Mouse (Mus musculus): ENCODE measurements around the gene Hexim2. TPM values are rescaled to one million over a fixed set of nuclear protein-coding genes. Genes with fewer than 3 reads are reported as not detected.

The Hexim2 gene
- total and polyA plus RNA-seq, 2 experiments from 2014 or later = 40.5 to 46.3 TPM

DNA sequence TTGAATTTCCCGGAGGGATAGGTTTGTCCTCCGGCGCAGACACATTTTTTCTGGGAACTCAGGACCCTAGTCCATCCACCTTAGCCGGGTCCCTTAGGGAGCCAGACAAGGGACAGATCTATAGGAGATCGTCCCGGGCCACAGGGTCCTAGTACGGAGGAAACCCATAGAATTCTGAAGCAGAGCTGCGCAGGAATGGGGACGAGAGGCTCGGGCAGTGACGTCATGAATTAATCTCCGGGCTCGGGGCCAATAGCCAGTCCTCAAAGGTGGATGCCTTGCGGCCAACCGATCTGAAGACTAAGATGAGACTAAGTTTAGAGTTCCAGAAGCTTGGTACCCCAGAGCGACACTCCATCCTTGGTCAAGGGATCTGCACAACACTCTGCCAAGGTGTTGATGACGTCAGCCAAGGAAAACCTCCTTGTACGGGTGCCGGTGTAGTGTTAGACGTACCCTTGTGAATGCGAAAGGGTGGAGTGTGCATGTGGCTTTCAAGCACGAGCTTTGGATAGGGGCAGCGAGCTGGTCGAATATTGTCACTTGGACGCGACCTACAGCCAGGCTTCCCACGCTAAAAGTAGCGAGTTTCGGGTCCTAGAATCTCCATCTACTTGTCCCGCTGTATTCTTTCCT, 30.2 kb upstream of the Hexim2 start:
- DNase-seq (ENCODE audit: low spot score) = peak; percentile 66
- Histone ChIP-seq H3K4me3 (ENCODE audit: low read depth, low read length) (peak overlapping the region; percentile 45), H3K9me3 (ENCODE audit: low read length) (no peaks in the 10 kb centered on the region), H3K9ac (replicated peaks; ENCODE audit: low read length, poor library complexity, severe bottlenecking) (peak overlapping the region; percentile 59), H3K27ac (ENCODE audit: low read depth, low read length) (no peak overlapping the region), H3K4me1 (ENCODE audit: insufficient read depth, low read length) (no peaks in the 10 kb centered on the region), H3K4me2 (ENCODE audit: low read depth, low read length, poor library complexity, severe bottlenecking) (peak overlapping the region; percentile 82), H3K36me3 (ENCODE audit: insufficient read depth, low read length) (no peaks in the 10 kb centered on the region), H3K27me3 (ENCODE audit: insufficient read depth, low read length) (peaks cover 19% of the 10 kb centered on the region)
- peak; percentile 50; the same call in 1 of the 2 replicates for ATAC-seq (ENCODE audit: low FRiP score)
- 2% methylated on average over 30 of the region's 30 CpGs for WGBS
- TF ChIP-seq CTCF (IDR thresholded peaks at IDR 0.05) = no peak

DNA sequence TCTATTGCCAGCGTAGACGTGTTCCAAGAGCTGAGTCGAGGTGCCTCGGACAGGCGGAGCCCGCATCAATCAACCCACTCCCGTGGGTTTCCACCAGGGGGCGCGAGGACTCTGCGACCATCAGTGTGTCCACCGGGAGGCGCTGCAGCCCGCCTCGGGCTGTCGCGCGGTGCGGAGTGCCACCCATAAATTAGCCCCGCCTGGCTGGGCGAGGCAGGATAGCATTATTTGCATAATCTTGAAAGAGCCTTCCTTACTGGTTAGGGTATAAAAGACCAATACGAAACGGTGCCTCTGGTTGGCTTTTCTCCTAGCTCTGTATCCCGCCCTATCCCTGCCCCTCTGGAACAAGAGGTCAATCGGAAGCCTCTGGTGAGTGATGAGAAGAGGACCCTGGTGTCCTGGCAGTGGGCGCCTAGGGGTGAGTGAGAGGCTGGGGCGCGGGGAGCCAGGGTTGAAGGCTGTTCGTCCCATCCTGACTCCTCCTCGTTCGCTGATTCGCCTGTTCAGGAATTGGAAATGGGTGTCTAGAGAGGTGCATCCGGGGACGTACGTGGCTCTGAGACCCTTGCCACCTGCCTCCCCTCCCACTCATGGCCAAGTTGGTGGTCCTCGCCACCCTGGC, 29.4 kb upstream of the Hexim2 start:
- WGBS = 3% methylated on average over 34 of the region's 35 CpGs
- no peak overlapping the region for H3K27ac ChIP-seq (ENCODE audit: low read depth, low read length)
- peak; percentile 100 for TF ChIP-seq CTCF (IDR thresholded peaks at IDR 0.05)
- peak overlapping the region; percentile 45 for H3K4me3 ChIP-seq (ENCODE audit: low read depth, low read length)
- H3K27me3 ChIP-seq (ENCODE audit: insufficient read depth, low read length) = peaks cover 15% of the 10 kb centered on the region
- ATAC-seq (ENCODE audit: low FRiP score) (peak; percentile 91), DNase-seq (ENCODE audit: low spot score) (peak; percentile 96)
- H3K9ac ChIP-seq (replicated peaks; ENCODE audit: low read length, poor library complexity, severe bottlenecking) = peak overlapping the region; percentile 59
- peak overlapping the region; percentile 82 for H3K4me2 ChIP-seq (ENCODE audit: low read depth, low read length, poor library complexity, severe bottlenecking)
- no peaks in the 10 kb centered on the region for H3K9me3 ChIP-seq (ENCODE audit: low read length)
- no peaks in the 10 kb centered on the region for H3K36me3 ChIP-seq (ENCODE audit: insufficient read depth, low read length)
- H3K4me1 ChIP-seq (ENCODE audit: insufficient read depth, low read length) = no peaks in the 10 kb centered on the region

DNA sequence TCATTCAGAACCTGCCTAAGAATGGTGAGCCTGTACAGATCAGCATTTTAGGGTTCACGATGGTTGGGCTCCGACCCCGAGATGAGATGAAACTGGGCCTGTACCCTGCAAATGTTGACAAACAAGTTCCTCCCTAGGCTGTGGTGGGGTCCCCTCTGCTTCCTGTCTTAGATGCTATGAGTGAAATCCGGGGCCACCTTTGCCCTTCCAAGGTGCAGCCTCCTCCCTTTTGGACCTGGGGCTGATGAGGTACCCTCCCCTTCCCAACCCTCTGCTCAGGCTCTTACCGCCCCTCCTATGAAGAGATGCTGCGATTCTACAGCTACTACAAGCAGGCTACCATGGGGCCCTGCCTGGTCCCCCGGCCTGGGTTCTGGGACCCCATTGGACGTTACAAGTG, 28.6 kb upstream of the Hexim2 start:
- ATAC-seq (ENCODE audit: low FRiP score) = no peak
- H3K36me3 ChIP-seq (ENCODE audit: insufficient read depth, low read length) = no peaks in the 10 kb centered on the region
- peak overlapping the region; percentile 45; the same call in 1 of the 2 replicates for H3K4me3 ChIP-seq (ENCODE audit: low read depth, low read length)
- H3K9me3 ChIP-seq (ENCODE audit: low read length) = no peaks in the 10 kb centered on the region
- H3K4me2 ChIP-seq (ENCODE audit: low read depth, low read length, poor library complexity, severe bottlenecking) = peak overlapping the region; percentile 82
- no peak overlapping the region for H3K27ac ChIP-seq (ENCODE audit: low read depth, low read length)
- TF ChIP-seq CTCF (IDR thresholded peaks at IDR 0.05) = no peak
- H3K4me1 ChIP-seq (ENCODE audit: insufficient read depth, low read length) = no peaks in the 10 kb centered on the region
- WGBS = 59% methylated on average over 8 of the region's 8 CpGs
- no peak for DNase-seq (ENCODE audit: low spot score)
- peaks cover 15% of the 10 kb centered on the region for H3K27me3 ChIP-seq (ENCODE audit: insufficient read depth, low read length)
- no peak overlapping the region for H3K9ac ChIP-seq (replicated peaks; ENCODE audit: low read length, poor library complexity, severe bottlenecking)

DNA sequence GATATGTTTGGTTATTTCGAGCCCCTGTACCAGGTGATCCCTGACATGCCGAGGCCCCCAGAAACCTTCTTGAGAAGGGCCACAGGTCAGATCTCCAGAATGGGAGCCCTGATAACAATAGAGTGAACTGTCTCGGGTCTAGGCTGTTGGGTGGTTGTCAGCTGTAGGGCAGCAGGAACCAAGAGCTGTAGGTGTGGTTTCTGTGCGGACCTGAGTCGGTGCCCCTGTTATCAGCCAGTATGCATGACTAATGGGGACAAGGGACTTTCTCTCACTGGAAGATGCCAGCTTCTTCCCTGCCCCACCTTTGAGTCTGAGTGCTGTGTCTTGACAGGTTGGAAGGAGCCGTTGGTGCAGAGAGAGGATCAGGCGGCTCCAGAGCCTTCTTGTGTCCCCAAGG, 27.8 kb upstream of the Hexim2 start:
- ATAC-seq (ENCODE audit: low FRiP score) (no peak), DNase-seq (ENCODE audit: low spot score) (no peak)
- WGBS = 81% methylated on average over 7 of the region's 7 CpGs
- Histone ChIP-seq H3K36me3 (ENCODE audit: insufficient read depth, low read length) (no peaks in the 10 kb centered on the region), H3K27me3 (ENCODE audit: insufficient read depth, low read length) (peaks cover 15% of the 10 kb centered on the region), H3K4me1 (ENCODE audit: insufficient read depth, low read length) (no peaks in the 10 kb centered on the region), H3K9me3 (ENCODE audit: low read length) (no peaks in the 10 kb centered on the region), H3K4me3 (ENCODE audit: low read depth, low read length) (no peak overlapping the region), H3K9ac (replicated peaks; ENCODE audit: low read length, poor library complexity, severe bottlenecking) (no peak overlapping the region), H3K4me2 (ENCODE audit: low read depth, low read length, poor library complexity, severe bottlenecking) (no peak overlapping the region), H3K27ac (ENCODE audit: low read depth, low read length) (no peak overlapping the region)
- no peak for TF ChIP-seq CTCF (IDR thresholded peaks at IDR 0.05)

DNA sequence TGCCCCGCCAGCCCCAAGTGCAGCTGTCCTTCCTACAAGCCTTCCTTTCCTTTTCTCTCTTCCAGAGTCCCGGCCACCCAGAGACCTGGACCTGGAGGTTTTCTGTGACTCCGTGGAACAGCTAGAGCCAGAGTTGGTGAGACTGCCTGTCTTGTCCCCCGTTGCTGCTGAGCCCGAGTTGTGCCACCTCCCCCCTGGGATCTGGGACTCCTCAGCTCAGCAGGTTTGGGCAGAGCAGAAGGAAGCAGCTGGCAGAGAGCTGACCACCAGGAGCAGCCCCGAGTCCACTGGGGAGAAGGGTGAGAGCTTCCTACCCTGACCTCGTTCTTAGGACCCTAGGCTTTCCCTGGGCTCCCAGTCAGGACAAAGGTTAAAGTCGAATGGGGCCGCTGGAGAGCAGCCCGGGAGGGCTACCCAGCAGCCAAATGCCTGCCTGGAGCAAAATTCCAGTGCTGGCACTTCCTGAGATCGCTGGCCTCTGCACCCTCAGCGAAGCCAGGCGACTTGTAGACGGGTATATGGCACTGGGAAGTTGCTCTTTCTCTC, 27.0 kb upstream of the Hexim2 start:
- no peaks in the 10 kb centered on the region for H3K4me1 ChIP-seq (ENCODE audit: insufficient read depth, low read length)
- no peak for DNase-seq (ENCODE audit: low spot score)
- no peak overlapping the region for H3K4me2 ChIP-seq (ENCODE audit: low read depth, low read length, poor library complexity, severe bottlenecking)
- H3K27ac ChIP-seq (ENCODE audit: low read depth, low read length) = no peak overlapping the region
- no peak for ATAC-seq (ENCODE audit: low FRiP score)
- WGBS = 63% methylated on average over 14 of the region's 14 CpGs
- H3K27me3 ChIP-seq (ENCODE audit: insufficient read depth, low read length) = peaks cover 9% of the 10 kb centered on the region
- no peaks in the 10 kb centered on the region for H3K36me3 ChIP-seq (ENCODE audit: insufficient read depth, low read length)
- TF ChIP-seq CTCF (IDR thresholded peaks at IDR 0.05) = no peak
- no peak overlapping the region for H3K9ac ChIP-seq (replicated peaks; ENCODE audit: low read length, poor library complexity, severe bottlenecking)
- no peaks in the 10 kb centered on the region for H3K9me3 ChIP-seq (ENCODE audit: low read length)
- no peak overlapping the region for H3K4me3 ChIP-seq (ENCODE audit: low read depth, low read length)

DNA sequence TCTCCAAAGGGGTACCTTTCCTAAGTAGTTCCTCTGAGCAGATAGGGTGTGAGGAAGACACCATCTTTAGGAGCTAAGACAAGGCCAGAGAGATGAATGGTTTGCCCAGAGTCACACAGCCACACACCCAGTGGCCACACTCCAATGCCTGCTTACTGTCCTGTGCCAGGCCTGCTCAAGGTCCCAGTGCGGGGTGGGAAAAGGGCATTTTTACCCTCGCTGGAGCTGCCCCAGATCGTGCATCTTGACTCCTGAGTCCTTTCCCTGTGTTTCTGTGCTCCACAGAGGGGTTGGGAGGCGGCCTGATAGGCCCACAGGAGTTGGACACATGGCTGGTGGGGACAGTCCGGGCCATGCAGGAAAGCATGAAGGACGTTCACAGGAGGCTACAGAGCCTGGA, 26.4 kb upstream of the Hexim2 start:
- Histone ChIP-seq H3K4me2 (ENCODE audit: low read depth, low read length, poor library complexity, severe bottlenecking) (no peak overlapping the region), H3K27ac (ENCODE audit: low read depth, low read length) (no peak overlapping the region), H3K36me3 (ENCODE audit: insufficient read depth, low read length) (no peaks in the 10 kb centered on the region), H3K4me1 (ENCODE audit: insufficient read depth, low read length) (no peaks in the 10 kb centered on the region), H3K9ac (replicated peaks; ENCODE audit: low read length, poor library complexity, severe bottlenecking) (no peak overlapping the region), H3K4me3 (ENCODE audit: low read depth, low read length) (no peak overlapping the region), H3K27me3 (ENCODE audit: insufficient read depth, low read length) (peaks cover 7% of the 10 kb centered on the region; the same call in 1 of the 2 replicates), H3K9me3 (ENCODE audit: low read length) (no peaks in the 10 kb centered on the region)
- ATAC-seq (ENCODE audit: low FRiP score) (no peak), DNase-seq (ENCODE audit: low spot score) (no peak)
- 81% methylated on average over 6 of the region's 6 CpGs for WGBS
- no peak for TF ChIP-seq CTCF (IDR thresholded peaks at IDR 0.05)

Measured in midbrain, postnatal 0 days (tissue).